Mouse (Mus musculus) lung, adult 18-20 months (tissue): ENCODE measurements around the gene Myo19.
"Not testable (repeated sequence)": the region's sequence is repeated elsewhere in the genome, so short reads cannot be mapped to it uniquely, and the experiment has no call there.

Experiments used
- DNase-seq, 2 experiments: peaks; one replicate each; pipeline ENCODE4 v3.0.0; 2022; ENCODE audit warnings: mixed read lengths in 2 of 2

Myo19 gene

GRCm38 (mm10) chr11:84879772-84880464 is at the start of gene Myo19, which contains the start of gene Pigw:
Gene Myo19 (plus strand): TSS chr11:84880148.
Gene Pigw (minus strand): TSS chr11:84880285.
- peak; percentile 79 to 82 for DNase-seq

GRCm38 (mm10) chr11:84839330-84839729 is 40.6 kb upstream of the Myo19 start:
- no peak for DNase-seq

- no peak for DNase-seq
Measured at GRCm38 (mm10) chr11:84846741-84847474, 33.0 kb upstream of the Myo19 start.

GRCm38 (mm10) chr11:84847475-84848090 is 32.4 kb upstream of the Myo19 start:
- no peak for DNase-seq

- DNase-seq = no peak
Measured at GRCm38 (mm10) chr11:84855285-84855684, 24.7 kb upstream of the Myo19 start.

- no peak for DNase-seq
Measured at GRCm38 (mm10) chr11:84865268-84865667, 14.7 kb upstream of the Myo19 start.

GRCm38 (mm10) chr11:84867586-84867985 is 12.4 kb upstream of the Myo19 start:
- DNase-seq = no peak

GRCm38 (mm10) chr11:84868786-84869259 is 11.1 kb upstream of the Myo19 start:
- no peak for DNase-seq

GRCm38 (mm10) chr11:84869537-84870232 is 10.3 kb upstream of the Myo19 start:
- DNase-seq = peak; percentile 92 to 95

- DNase-seq = peak; percentile 92 to 93
Measured at GRCm38 (mm10) chr11:84870337-84871043, 9.5 kb upstream of the Myo19 start, which contains the start of gene Ggnbp2. Gene Ggnbp2 (minus strand): TSS chr11:84870817.

GRCm38 (mm10) chr11:84871046-84871445 is 8.9 kb upstream of the Myo19 start:
- no peak for DNase-seq

GRCm38 (mm10) chr11:84871548-84872069 is 8.3 kb upstream of the Myo19 start:
- DNase-seq = no peak

- no peak for DNase-seq
Measured at GRCm38 (mm10) chr11:84873042-84873833, 6.7 kb upstream of the Myo19 start.

- not testable (repeated sequence) for DNase-seq
Measured at GRCm38 (mm10) chr11:84876020-84876419, 3.9 kb upstream of the Myo19 start.

GRCm38 (mm10) chr11:84879007-84879771 is 759 bp upstream of the Myo19 start:
- DNase-seq = no peak

GRCm38 (mm10) chr11:84880465-84880961 is 565 bp downstream of the Myo19 start:
- DNase-seq = peak; percentile 50 to 61

- DNase-seq = peak in 1 of 2 experiments; percentile 14
Measured at GRCm38 (mm10) chr11:84880971-84881370, 1.0 kb downstream of the Myo19 start.

GRCm38 (mm10) chr11:84882346-84882745 is 2.4 kb downstream of the Myo19 start:
- no peak for DNase-seq

GRCm38 (mm10) chr11:84885238-84885637 is 5.3 kb downstream of the Myo19 start:
- no peak for DNase-seq

GRCm38 (mm10) chr11:84886236-84886635 is 6.3 kb downstream of the Myo19 start:
- DNase-seq = no peak
